Mouse (Mus musculus) kidney, embryonic 15.5 days (tissue): ENCODE measurements around the gene Adk. TPM values are rescaled to one million over a fixed set of nuclear protein-coding genes. Genes with fewer than 3 reads are reported as not detected.
"Not testable (repeated sequence)": the region's sequence is repeated elsewhere in the genome, so short reads cannot be mapped to it uniquely, and the experiment has no call there.

Source experiments
- ATAC-seq: fragments of 200-750 bp; cut with Nextera tagmentation; replicated peaks from 2 replicates; pipeline ENCODE4 v1.8.0; 2017; ENCODE audit warnings: moderate TSS enrichment; ENCODE audit not compliant: low FRiP score
- H3K27ac ChIP-seq: fragments of 300-500 bp; sonication (generic); 2 replicates; pipeline ENCODE4 v1.5.1; 2015; ENCODE audit warnings: mild to moderate bottlenecking, inconsistent platforms
- H3K27me3 ChIP-seq: fragments of 300-500 bp; sonication (generic); 2 replicates; pipeline ENCODE4 v1.6.1; 2015; ENCODE audit warnings: inconsistent platforms
- H3K36me3 ChIP-seq: fragments of 300-500 bp; sonication (generic); 2 replicates; pipeline ENCODE4 v1.6.1; 2015; ENCODE audit warnings: inconsistent platforms
- H3K4me1 ChIP-seq: fragments of 300-500 bp; sonication (generic); 2 replicates; pipeline ENCODE4 v1.6.1; 2015; ENCODE audit warnings: inconsistent platforms
- H3K4me2 ChIP-seq: fragments of 300-500 bp; sonication (generic); 2 replicates; pipeline ENCODE4 v1.6.1; 2015; ENCODE audit warnings: moderate library complexity, mild to moderate bottlenecking, inconsistent platforms
- H3K4me3 ChIP-seq: fragments of 300-500 bp; sonication (generic); replicated peaks from 2 replicates; pipeline ENCODE4 v1.5.1; 2015; ENCODE audit warnings: mild to moderate bottlenecking, inconsistent platforms
- H3K9ac ChIP-seq: fragments of 300-500 bp; sonication (generic); 2 replicates; pipeline ENCODE4 v1.6.1; 2015; ENCODE audit warnings: mild to moderate bottlenecking, inconsistent platforms
- H3K9me3 ChIP-seq: fragments of 300-500 bp; sonication (generic); replicated peaks from 2 replicates; pipeline ENCODE4 v1.6.1; 2016; ENCODE audit warnings: inconsistent platforms
- WGBS: fragments of 180-500 bp; shearing (Covaris S2); methylation state at CpG from one replicate; pipeline ENCODE4 v1.1.7; 2015; ENCODE audit warnings: mixed read lengths; 5-methylcytosine and 5-hydroxymethylcytosine counted together
- polyA plus RNA-seq: library from polyadenylated mRNA; unstranded; fragments of >200 nt; fragmentation: Nextera tagmentation; extraction: Ambion mirVana; gene quantifications from 2 replicates; pipeline ENCODE4 v1.2.1, GENCODE M21; 2015

Adk gene
- polyA plus RNA-seq, 1 experiment from 2014 or later: 156 TPM

DNA sequence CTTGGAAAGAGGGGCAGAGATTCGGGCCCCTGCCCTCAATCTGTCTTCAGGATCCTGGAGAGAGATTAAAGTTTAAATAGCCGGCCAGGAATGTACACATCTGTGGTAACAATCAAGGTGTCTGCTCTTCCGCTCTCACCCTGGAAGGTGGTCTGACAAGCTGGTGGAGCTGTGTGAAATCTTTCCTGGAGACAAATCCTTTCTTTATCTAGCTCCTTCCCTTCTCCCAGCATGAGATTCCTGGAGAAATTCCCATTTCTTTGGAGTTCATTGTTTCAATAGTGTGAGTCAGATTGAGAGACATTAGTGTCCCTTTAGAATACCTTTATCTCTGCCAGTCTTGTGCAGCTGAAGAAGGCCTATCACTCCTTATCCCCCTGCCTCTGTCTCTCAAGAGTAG is 36.4 kb downstream of the Adk start:
- H3K9me3 ChIP-seq: no peaks in the 10 kb centered on the region
- H3K27me3 ChIP-seq: no peaks in the 10 kb centered on the region
- no peak overlapping the region for H3K27ac ChIP-seq
- H3K9ac ChIP-seq: no peak overlapping the region
- H3K4me3 ChIP-seq: no peak overlapping the region
- H3K4me2 ChIP-seq: no peak overlapping the region
- H3K36me3 ChIP-seq: peaks cover 8% of the 10 kb centered on the region
- H3K4me1 ChIP-seq: peaks cover 29% of the 10 kb centered on the region
- no peak for ATAC-seq
- WGBS: 69% methylated on average over 3 of the region's 3 CpGs

DNA sequence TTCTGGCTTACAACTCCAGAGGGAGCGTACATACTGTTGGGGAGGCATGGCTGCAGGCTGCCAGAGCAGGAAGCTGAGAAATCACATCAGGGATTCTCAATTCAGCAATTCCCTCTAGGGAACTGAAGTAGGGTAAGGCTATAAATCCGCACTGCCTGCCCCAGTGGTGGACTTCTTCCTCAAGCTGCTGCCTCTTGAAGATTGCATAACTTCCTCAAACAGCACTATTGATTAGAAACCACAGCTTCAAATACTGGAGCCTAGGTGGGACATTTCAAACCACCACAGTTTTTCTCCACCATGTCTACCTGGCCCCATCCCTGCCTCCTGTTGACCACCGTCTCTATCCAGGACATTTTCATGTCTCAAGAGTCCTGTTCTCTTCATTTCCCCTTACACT is 38.0 kb downstream of the Adk start:
- no peaks in the 10 kb centered on the region for H3K27me3 ChIP-seq
- no peak overlapping the region for H3K9ac ChIP-seq
- no peak overlapping the region for H3K4me3 ChIP-seq
- peaks cover 8% of the 10 kb centered on the region for H3K36me3 ChIP-seq
- ATAC-seq: no peak
- H3K27ac ChIP-seq: no peak overlapping the region
- 65% methylated on average over 3 of the region's 3 CpGs for WGBS
- H3K4me2 ChIP-seq: no peak overlapping the region
- H3K4me1 ChIP-seq: peaks cover 29% of the 10 kb centered on the region
- H3K9me3 ChIP-seq: no peaks in the 10 kb centered on the region

- Histone ChIP-seq H3K4me2 (no peak overlapping the region), H3K9me3 (no peaks in the 10 kb centered on the region), H3K4me3 (no peak overlapping the region), H3K36me3 (peaks cover 8% of the 10 kb centered on the region), H3K27ac (no peak overlapping the region), H3K4me1 (peaks cover 24% of the 10 kb centered on the region), H3K27me3 (no peaks in the 10 kb centered on the region), H3K9ac (no peak overlapping the region)
- ATAC-seq: no peak
- WGBS: 90% methylated on average over 3 of the region's 3 CpGs
Measured at GRCm38 (mm10) chr14:21090930-21091486, 38.6 kb downstream of the Adk start.

DNA sequence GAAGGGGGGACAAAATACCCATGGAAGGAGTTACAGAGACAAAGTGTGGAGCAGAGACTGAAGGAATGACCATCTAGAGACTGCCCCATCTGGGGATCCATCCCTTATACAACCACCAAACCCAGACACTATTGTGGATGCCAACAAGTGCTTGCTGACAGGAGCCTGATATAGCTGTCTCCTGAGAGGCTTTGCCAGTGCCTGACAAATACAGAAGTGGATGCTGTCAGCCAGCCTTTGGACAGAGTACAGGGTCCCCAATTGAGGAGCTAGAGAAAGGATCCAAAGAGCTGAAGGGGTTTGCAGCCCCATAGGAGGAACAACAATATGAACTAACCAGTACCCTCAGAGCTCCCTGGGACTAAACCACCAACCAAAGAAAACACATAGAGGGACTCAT is 41.8 kb downstream of the Adk start:
- H3K36me3 ChIP-seq, H3K4me3 ChIP-seq, H3K9me3 ChIP-seq, ATAC-seq, H3K27me3 ChIP-seq, H3K4me1 ChIP-seq, H3K4me2 ChIP-seq, H3K9ac ChIP-seq, H3K27ac ChIP-seq: not testable (repeated sequence)

GRCm38 (mm10) chr14:21096279-21096678 is 43.9 kb downstream of the Adk start:
- Histone ChIP-seq H3K9ac (no peak overlapping the region), H3K27me3 (no peaks in the 10 kb centered on the region), H3K27ac (no peak overlapping the region), H3K4me3 (no peak overlapping the region), H3K9me3 (no peaks in the 10 kb centered on the region), H3K4me1 (peaks cover 13% of the 10 kb centered on the region), H3K36me3 (peaks cover 8% of the 10 kb centered on the region), H3K4me2 (no peak overlapping the region)
- ATAC-seq: no peak

DNA sequence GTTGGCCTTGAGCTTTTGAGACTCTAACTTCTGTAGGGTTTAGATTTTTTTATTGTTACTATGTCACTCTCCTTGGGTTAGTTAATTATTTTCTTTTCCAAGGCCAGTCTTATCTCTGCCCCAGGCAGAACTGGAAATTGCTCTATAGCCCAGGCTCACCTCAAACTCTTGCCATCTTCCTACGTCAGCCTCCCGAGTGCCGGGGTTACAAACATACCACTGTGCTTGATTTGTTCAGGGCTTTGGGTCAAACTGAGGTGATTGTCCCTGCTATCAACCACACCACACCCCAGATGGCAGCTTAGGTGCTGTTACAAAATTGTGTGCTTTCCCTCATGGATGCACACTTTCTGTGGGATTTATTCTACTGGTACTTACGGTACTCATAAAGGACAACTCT is 44.3 kb downstream of the Adk start:
- Histone ChIP-seq H3K4me1 (peaks cover 13% of the 10 kb centered on the region), H3K4me3 (no peak overlapping the region), H3K9ac (no peak overlapping the region), H3K27ac (no peak overlapping the region), H3K27me3 (no peaks in the 10 kb centered on the region), H3K4me2 (no peak overlapping the region), H3K9me3 (no peaks in the 10 kb centered on the region), H3K36me3 (peaks cover 8% of the 10 kb centered on the region)
- 78% methylated on average over 4 of the region's 4 CpGs for WGBS
- ATAC-seq: no peak

- no peak for ATAC-seq
- WGBS: 35% methylated on average over 7 of the region's 7 CpGs
Measured at GRCm38 (mm10) chr14:21099371-21099770, 47.0 kb downstream of the Adk start.

GRCm38 (mm10) chr14:21100876-21101275 is 48.5 kb downstream of the Adk start:
- WGBS: 80% methylated on average over 2 of the region's 2 CpGs
- no peak overlapping the region for H3K9ac ChIP-seq
- H3K27me3 ChIP-seq: no peaks in the 10 kb centered on the region
- no peak overlapping the region for H3K4me2 ChIP-seq
- H3K4me3 ChIP-seq: no peak overlapping the region
- ATAC-seq: no peak
- H3K9me3 ChIP-seq: no peaks in the 10 kb centered on the region
- H3K27ac ChIP-seq: no peak overlapping the region
- H3K4me1 ChIP-seq: peaks cover 13% of the 10 kb centered on the region
- no peaks in the 10 kb centered on the region for H3K36me3 ChIP-seq

More at GRCm38 (mm10) chr14:21099371-21099770, 47.0 kb downstream of the Adk start:
- no peak overlapping the region for H3K27ac ChIP-seq
- H3K36me3 ChIP-seq: no peaks in the 10 kb centered on the region
- no peak overlapping the region for H3K4me3 ChIP-seq
- peaks cover 13% of the 10 kb centered on the region for H3K4me1 ChIP-seq
- H3K9me3 ChIP-seq: no peaks in the 10 kb centered on the region
- H3K4me2 ChIP-seq: no peak overlapping the region
- no peak overlapping the region for H3K9ac ChIP-seq
- no peaks in the 10 kb centered on the region for H3K27me3 ChIP-seq

DNA sequence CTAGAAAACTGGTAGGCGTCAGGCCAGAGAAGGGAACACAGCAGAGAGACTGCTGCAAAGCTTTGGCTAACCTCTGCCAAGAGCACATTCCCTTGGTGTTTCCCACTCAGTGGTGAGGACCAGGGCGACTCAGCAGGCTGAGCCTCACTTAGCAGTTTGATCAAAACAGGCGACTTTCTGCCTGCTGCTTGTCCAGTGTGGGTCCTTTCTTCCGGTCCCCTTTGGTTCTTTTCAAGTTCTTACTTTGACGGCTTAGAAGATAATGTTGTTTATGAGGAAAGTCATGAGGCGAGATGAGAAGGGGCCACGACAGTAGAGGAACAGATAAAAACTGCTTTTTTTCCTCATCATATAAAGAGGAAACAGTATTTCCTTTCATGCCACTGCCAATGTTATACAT is 49.2 kb downstream of the Adk start:
- Histone ChIP-seq H3K4me3 (no peak overlapping the region), H3K27ac (peak overlapping the region; percentile 34; the same call in 1 of the 2 replicates), H3K4me2 (no peak overlapping the region), H3K9me3 (no peaks in the 10 kb centered on the region), H3K36me3 (no peaks in the 10 kb centered on the region), H3K27me3 (no peaks in the 10 kb centered on the region), H3K4me1 (peaks cover 10% of the 10 kb centered on the region), H3K9ac (no peak overlapping the region)
- no peak for ATAC-seq
- WGBS: 56% methylated on average over 7 of the region's 7 CpGs

DNA sequence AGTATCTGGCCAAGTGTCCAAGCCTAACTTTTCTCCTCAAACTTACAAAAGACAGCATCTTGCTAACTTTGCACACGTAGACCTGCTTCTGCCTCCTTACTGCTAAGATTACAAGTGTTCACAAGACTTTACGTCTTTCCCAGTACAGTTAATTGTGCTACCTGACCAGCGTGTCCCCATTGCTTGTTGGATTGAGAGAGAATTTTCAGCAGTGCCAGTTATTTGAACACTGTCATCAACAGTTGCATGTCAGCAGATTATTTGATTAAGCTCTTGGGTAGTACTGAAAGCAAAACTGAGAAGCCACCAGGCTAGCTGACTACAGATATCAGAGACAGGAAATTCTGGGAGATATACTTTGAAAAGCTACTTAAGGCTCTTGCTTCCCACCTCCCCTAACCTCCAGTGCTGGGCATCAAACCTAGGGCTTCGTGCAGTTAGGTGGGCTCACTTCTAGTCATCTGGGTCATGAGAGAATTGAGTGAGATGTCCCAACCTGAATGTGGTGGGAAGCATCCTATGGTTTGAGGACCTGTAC is 50.4 kb downstream of the Adk start:
- Histone ChIP-seq H3K4me2 (no peak overlapping the region), H3K4me3 (no peak overlapping the region), H3K27me3 (no peaks in the 10 kb centered on the region), H3K9ac (no peak overlapping the region), H3K27ac (no peak overlapping the region), H3K9me3 (no peaks in the 10 kb centered on the region), H3K4me1 (peaks cover 8% of the 10 kb centered on the region), H3K36me3 (no peaks in the 10 kb centered on the region)
- WGBS: 92% methylated on average over 4 of the region's 4 CpGs
- no peak for ATAC-seq

DNA sequence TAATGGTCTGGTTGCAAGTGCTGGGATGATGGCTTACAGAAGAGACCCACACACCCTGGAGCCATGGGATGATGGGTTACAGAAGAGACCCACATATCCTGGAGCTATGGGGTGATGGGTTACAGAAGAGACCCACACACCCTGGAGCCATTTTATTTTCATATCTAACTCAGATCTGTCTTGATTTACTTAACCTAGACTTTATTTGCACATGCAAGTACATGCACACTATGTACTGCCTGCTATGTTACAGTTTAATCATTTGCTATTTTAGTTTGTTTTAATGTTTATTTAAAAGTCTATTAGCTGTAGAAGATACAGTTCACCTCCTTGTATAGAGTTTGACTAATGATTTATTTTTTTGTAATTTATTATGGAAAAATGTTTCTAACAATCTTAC is 52.7 kb downstream of the Adk start:
- no peaks in the 10 kb centered on the region for H3K9me3 ChIP-seq
- H3K4me2 ChIP-seq: no peak overlapping the region
- no peak for ATAC-seq

DNA sequence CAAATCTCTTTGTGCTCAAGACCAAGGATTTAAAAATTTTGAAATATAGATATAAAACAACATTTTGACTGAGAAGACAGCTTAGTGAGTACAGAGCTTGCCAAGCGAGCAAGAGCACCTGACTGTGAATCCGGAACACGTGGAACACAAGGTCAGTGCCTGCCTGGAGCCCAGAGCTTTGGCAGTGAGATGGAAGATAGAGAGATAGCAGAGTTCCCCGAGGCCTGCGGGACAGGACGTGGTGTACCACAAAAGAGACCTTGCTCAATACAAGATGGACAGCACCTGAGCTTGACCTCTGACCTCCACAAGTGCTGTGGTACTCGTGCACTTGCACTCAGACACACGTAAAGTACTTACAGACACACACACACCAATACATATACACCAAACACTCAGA is 54.2 kb downstream of the Adk start:
- 81% methylated on average over 8 of the region's 8 CpGs for WGBS
- Histone ChIP-seq H3K36me3 (no peaks in the 10 kb centered on the region), H3K9me3 (no peaks in the 10 kb centered on the region), H3K4me1 (no peaks in the 10 kb centered on the region), H3K27ac (no peak overlapping the region), H3K4me3 (no peak overlapping the region), H3K4me2 (no peak overlapping the region), H3K9ac (no peak overlapping the region), H3K27me3 (no peaks in the 10 kb centered on the region)
- no peak for ATAC-seq

More for the DNA sequence above, 52.7 kb downstream of the Adk start:
- H3K4me1 ChIP-seq: no peaks in the 10 kb centered on the region
- H3K36me3 ChIP-seq: no peaks in the 10 kb centered on the region
- H3K9ac ChIP-seq: no peak overlapping the region
- H3K27me3 ChIP-seq: no peaks in the 10 kb centered on the region
- no peak overlapping the region for H3K4me3 ChIP-seq
- no peak overlapping the region for H3K27ac ChIP-seq

- 68% methylated on average over 3 of the region's 3 CpGs for WGBS
Measured at GRCm38 (mm10) chr14:21107551-21107950, 55.2 kb downstream of the Adk start.

More at GRCm38 (mm10) chr14:21107551-21107950, 55.2 kb downstream of the Adk start:
- no peaks in the 10 kb centered on the region for H3K9me3 ChIP-seq
- ATAC-seq: no peak
- no peaks in the 10 kb centered on the region for H3K36me3 ChIP-seq
- 0 out of 2 replicates have a peak overlapping the region, but pooled peaks have one; percentile 34 for H3K27ac ChIP-seq
- H3K4me2 ChIP-seq: no peak overlapping the region
- no peaks in the 10 kb centered on the region for H3K4me1 ChIP-seq
- no peak overlapping the region for H3K9ac ChIP-seq
- no peak overlapping the region for H3K4me3 ChIP-seq
- no peaks in the 10 kb centered on the region for H3K27me3 ChIP-seq
